Mouse (Mus musculus) hindbrain, embryonic 10.5 days (tissue): Measurements from ENCODE around the gene Kansl1. TPM values are rescaled to one million over a fixed set of nuclear protein-coding genes. Genes with fewer than 3 reads are reported as not detected.
"Not testable (repeated sequence)": the region's sequence is repeated elsewhere in the genome, so short reads cannot be mapped to it uniquely, and the experiment has no call there.

Source experiments
- DNase-seq: peaks from one replicate; pipeline ENCODE4 v3.0.0-alpha.2; 2017; ENCODE audit warnings: low spot score
- H3K27ac ChIP-seq: fragments of 300-500 bp; sonication (generic); 2 replicates; pipeline ENCODE4 v1.5.1; 2016; ENCODE audit warnings: mild to moderate bottlenecking, moderate library complexity
- H3K27me3 ChIP-seq: fragments of 300-500 bp; sonication (generic); 2 replicates; pipeline ENCODE4 v1.6.1; 2016; ENCODE audit warnings: mild to moderate bottlenecking; ENCODE audit not compliant: poor library complexity, insufficient read depth, severe bottlenecking
- H3K36me3 ChIP-seq: fragments of 300-500 bp; sonication (generic); 2 replicates; pipeline ENCODE4 v1.6.1; 2016; ENCODE audit warnings: mild to moderate bottlenecking, moderate library complexity
- H3K4me1 ChIP-seq: fragments of 300-500 bp; sonication (generic); replicated peaks from 2 replicates; pipeline ENCODE4 v1.6.1; 2016; ENCODE audit warnings: mild to moderate bottlenecking
- H3K4me3 ChIP-seq: fragments of 300-500 bp; sonication (generic); 2 replicates; pipeline ENCODE4 v1.5.1; 2016; ENCODE audit warnings: mild to moderate bottlenecking, moderate library complexity
- H3K9me3 ChIP-seq: fragments of 300-500 bp; sonication (generic); 2 replicates; pipeline ENCODE4 v1.6.1; 2016; ENCODE audit warnings: mild to moderate bottlenecking, moderate library complexity
- WGBS: fragments of 180-500 bp; shearing (Covaris S2); methylation state at CpG from one replicate; pipeline ENCODE4 v1.1.7; 2016; 5-methylcytosine and 5-hydroxymethylcytosine counted together
- polyA plus RNA-seq: library from polyadenylated mRNA; unstranded; fragments of >200 nt; fragmentation: Nextera tagmentation; extraction: Ambion mirVana; gene quantifications from 2 replicates; pipeline ENCODE4 v1.2.1, GENCODE M21; 2016

The Kansl1 gene
- polyA plus RNA-seq, 1 experiment from 2014 or later, result 28.9 TPM

DNA sequence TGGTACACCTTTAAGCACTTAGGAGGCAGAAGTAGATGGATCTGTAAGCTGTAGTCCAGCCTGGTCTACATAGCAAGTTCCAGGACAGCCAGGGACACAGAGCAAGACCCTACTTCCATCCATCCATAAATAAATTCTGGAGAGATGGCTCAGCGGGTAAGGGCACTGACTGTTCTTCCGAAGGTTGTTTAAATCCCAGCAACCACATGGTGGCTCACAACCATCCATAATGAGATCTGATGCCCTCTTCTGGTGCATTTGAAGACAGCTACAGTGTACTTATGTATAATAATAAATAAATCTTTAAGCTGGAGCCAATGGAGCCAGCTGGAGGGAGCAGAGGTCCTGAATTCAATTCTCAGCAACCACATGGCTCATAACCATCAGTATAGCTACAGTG is 20.2 kb downstream of the Kansl1 start:
- not testable (repeated sequence) for H3K4me3 ChIP-seq, H3K27ac ChIP-seq, H3K9me3 ChIP-seq, DNase-seq, H3K27me3 ChIP-seq, H3K4me1 ChIP-seq
- 66% methylated on average over 2 of the region's 2 CpGs for WGBS
- H3K36me3 ChIP-seq, result peaks cover 28% of the 10 kb centered on the region

DNA sequence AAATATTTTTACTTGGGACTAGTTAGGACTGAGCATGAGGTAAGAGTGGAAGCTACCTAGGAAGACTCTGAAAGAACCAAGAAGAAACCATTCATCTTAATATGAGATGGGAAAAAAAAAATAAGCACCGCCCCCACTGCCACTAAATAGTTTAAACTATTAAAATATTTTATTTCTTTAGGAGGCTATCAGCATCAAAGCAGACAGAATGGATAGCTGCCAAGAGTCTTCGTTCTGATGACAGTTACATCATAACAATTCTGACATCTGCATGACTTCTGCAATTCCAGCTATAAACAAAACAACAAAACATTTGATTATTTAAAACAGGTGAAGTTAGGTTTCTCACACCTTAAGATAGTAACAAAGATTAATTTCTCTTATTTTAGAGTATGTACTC is 23.1 kb downstream of the Kansl1 start:
- no peaks in the 10 kb centered on the region for H3K27me3 ChIP-seq
- no peaks in the 10 kb centered on the region for H3K9me3 ChIP-seq
- H3K36me3 ChIP-seq, result peaks cover 19% of the 10 kb centered on the region
- no peak for DNase-seq
- 97% methylated on average over 2 of the region's 2 CpGs for WGBS
- no peak overlapping the region for H3K4me3 ChIP-seq
- H3K4me1 ChIP-seq, result peaks cover 12% of the 10 kb centered on the region
- no peak overlapping the region for H3K27ac ChIP-seq

DNA sequence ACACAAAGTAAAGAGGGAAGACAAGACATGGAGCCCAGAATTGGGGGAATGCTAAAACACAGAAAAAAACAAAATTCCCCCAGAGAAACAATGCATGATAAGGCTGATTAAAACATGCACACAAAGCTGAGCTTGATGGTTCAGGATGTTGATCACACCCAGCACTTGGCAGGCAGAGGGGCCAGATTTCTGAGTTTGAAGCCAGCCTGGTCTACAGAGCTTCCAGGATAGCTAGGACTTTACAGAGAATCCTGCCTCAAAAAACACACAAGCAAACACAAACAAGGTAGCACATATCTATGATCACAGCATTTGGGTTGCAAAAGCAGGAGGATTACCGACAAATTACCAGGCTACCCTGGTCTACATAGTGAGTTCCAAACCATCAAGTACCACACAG is 23.6 kb downstream of the Kansl1 start:
- peaks cover 15% of the 10 kb centered on the region for H3K36me3 ChIP-seq
- no peak for DNase-seq
- no peak overlapping the region for H3K4me3 ChIP-seq
- no peaks in the 10 kb centered on the region for H3K9me3 ChIP-seq
- H3K27ac ChIP-seq, result no peak overlapping the region
- WGBS, result 87% methylated on average over 1 of the region's 1 CpGs
- peaks cover 12% of the 10 kb centered on the region for H3K4me1 ChIP-seq
- no peaks in the 10 kb centered on the region for H3K27me3 ChIP-seq

DNA sequence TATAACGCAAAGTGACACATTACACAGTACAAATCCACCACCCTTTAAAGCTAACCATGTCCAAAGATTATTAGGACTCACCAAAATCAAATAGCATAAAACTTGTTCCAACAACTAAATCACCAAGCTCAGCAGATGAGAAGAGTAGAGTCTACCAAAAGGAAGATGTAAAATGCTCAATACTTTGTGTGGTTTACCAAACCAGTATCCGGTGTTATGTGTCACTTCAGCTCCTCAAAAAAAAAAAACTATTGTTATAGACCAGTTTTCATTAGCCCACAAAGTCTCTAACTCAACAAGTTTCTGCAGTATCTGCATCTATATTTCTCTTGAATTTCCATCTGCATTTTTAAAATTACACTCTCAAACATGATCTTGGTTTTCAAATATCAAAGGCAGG is 25.3 kb downstream of the Kansl1 start:
- 50% methylated on average over 2 of the region's 2 CpGs for WGBS
- DNase-seq, result no peak
- Histone ChIP-seq H3K4me3 (peak overlapping the region; percentile 88), H3K27ac (peak overlapping the region; percentile 100; the same call in 1 of the 2 replicates), H3K36me3 (peaks cover 7% of the 10 kb centered on the region; the same call in 1 of the 2 replicates), H3K9me3 (no peaks in the 10 kb centered on the region), H3K27me3 (no peaks in the 10 kb centered on the region), H3K4me1 (peaks cover 29% of the 10 kb centered on the region)

DNA sequence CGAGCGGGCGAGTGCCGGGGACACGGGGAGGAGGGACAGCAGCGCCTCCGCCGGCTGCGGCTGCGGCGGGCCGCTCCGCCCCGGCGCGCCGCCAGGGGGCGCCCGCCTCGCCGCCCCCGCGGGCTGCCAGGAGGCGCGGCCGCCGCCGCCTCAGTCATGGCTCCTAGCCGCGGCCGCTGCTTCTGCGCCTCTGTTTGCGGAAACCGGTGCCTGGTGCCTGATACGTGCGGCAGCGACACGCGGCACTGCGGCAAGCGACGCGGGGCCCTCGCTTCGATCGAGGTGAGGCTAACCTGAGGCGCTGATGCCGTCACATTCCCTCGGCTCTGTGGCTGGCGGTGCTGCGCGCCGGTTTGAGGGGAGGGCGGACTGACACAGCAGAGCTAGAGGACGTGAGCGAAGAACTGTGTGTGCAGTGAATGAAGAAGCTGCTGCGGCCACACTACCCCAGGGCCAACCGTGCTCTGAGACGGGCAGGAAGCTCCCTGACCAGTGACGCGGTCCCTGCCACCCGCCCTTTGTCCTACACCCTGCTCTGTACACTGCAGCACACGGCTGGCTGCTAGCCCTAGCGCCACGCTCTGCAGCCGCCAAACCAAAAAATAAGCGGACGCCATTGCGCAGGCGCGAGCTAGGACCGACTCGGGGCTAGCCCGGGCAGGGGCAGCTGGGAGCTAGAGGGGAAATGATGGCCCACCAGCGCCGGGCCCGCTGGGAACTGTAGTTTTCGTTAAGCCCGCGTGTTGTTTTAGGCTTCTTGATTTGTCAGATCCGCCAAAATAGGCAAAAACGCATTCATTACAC is 26.1 kb downstream of the Kansl1 start:
- under 1% methylated on average over 82 of the region's 82 CpGs for WGBS
- Histone ChIP-seq H3K36me3 (peaks cover 7% of the 10 kb centered on the region; the same call in 1 of the 2 replicates), H3K27me3 (no peaks in the 10 kb centered on the region), H3K27ac (peak overlapping the region; percentile 100), H3K9me3 (no peaks in the 10 kb centered on the region), H3K4me3 (peak overlapping the region; percentile 88), H3K4me1 (peaks cover 34% of the 10 kb centered on the region)
- peak; percentile 96 for DNase-seq

DNA sequence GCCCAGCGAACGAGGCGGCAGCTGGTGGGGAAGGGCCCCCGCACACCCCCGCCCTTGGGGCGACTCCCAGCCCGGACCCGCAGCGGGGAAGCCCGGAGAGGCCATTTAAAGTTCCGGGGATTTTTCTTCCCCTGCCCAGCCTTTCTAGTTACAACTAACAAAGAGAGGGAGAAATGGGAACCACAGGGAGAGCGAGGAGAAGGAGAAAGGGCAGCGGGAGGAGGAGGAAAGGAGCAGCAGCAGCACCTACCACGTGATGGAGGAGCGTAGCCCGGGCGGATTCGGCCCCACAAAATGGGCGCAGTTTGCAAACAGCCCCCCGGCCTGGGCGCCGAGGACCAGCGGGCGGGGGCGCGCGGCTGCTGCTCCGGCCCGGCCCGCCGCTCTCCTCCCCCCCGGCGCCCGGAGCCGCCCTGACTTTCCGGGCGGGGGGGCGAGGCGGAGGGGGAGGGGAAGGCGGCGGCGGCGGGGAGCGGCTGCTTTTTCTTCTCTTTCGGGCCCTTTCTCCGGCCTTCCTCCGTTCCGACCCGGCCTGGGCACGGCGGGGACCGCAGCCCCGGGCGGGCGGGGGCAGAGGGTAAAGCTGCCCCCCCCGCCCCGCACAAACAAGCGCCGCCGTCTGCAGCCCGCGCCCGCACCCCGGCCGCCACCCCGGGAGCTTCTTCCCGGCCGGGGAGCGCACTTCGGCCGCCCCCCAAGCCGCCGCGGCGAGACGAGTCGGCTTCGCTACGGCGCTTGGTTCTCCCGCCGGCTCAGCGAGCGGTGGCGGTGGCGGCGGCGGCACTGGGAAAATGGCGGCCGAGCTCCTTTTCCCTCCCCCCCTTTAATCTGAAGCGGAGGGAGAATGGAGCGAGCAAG is 27.0 kb downstream of the Kansl1 start:
- peak; percentile 82 for DNase-seq

DNA sequence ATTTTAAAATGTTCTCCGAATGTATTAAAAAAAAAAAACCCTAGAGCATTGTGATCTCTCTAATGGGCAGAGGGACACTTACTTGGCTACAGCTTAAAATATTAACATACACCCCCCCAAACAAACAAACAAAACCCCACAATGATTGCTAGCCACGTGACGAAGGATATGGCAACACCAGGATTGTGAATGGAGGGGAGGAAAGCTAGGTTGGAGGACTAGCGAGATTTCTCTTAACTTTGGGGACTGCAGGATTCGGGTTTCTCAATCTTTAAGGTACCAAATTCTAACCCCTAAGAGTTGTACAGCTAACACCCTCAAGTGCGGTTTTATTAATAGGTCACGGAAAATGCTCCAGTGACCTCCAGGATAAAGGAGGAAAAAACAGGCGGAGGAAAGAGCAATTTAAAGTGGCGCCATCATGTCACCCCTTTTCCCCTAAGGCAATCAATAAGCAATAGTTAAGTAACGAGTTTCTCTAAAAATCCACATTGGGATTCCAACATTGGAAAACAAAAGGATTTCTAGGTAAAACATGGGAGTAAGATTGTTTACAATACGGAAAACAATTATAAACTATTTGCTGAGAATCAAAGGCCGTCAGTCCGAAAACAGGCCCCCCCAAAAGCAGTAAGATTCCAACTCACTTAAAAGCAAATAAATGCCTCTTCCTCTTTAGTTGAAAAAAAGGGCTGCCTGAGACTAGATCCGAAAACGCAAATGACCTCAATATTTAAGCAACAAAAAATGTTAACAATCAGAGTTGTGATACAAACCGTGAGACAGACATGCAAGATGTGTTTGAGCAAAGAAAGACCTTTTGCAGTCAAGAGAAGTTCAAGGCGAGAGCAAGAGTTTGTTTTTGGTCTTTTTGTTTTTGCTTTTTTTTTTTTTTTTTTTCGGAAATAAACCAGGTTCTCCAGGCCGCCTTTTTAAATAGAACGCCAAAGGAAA is 27.9 kb downstream of the Kansl1 start:
- DNase-seq, result peak; percentile 24
- peak overlapping the region; percentile 100 for H3K27ac ChIP-seq
- no peaks in the 10 kb centered on the region for H3K9me3 ChIP-seq
- H3K4me3 ChIP-seq, result peak overlapping the region; percentile 88
- peaks cover 34% of the 10 kb centered on the region for H3K4me1 ChIP-seq
- WGBS, result under 1% methylated on average over 20 of the region's 20 CpGs
- H3K27me3 ChIP-seq, result no peaks in the 10 kb centered on the region
- no peaks in the 10 kb centered on the region for H3K36me3 ChIP-seq

More for the DNA sequence above, 27.0 kb downstream of the Kansl1 start:
- under 1% methylated on average over 82 of the region's 92 CpGs for WGBS
- H3K9me3 ChIP-seq, result no peaks in the 10 kb centered on the region
- H3K36me3 ChIP-seq, result peaks cover under 1% of the 10 kb centered on the region; the same call in 1 of the 2 replicates
- no peaks in the 10 kb centered on the region for H3K27me3 ChIP-seq
- H3K27ac ChIP-seq, result peak overlapping the region; percentile 100
- H3K4me3 ChIP-seq, result peak overlapping the region; percentile 88
- H3K4me1 ChIP-seq, result peaks cover 34% of the 10 kb centered on the region

DNA sequence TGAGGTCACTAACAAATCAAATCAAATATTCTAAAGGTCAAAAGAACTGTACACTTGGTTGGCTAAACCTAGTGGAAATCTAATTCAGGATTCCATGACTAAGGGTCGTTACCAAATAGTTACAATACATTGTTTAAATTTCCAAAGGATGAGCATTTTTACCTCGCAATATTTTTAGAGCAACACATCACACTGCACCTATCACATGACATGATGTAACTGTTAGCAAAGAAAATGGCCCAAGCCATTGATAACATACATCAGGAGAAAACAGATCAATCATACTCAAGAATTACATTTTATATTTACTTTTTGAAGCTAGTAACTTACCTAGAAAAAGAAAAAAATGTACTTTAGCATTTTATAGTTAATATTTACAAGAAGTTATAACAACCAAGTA is 29.0 kb downstream of the Kansl1 start:
- Histone ChIP-seq H3K36me3 (no peaks in the 10 kb centered on the region), H3K9me3 (no peaks in the 10 kb centered on the region), H3K27ac (no peak overlapping the region), H3K4me3 (peak overlapping the region; percentile 88), H3K4me1 (peaks cover 34% of the 10 kb centered on the region), H3K27me3 (no peaks in the 10 kb centered on the region)
- 62% methylated on average over 2 of the region's 2 CpGs for WGBS
- no peak for DNase-seq

DNA sequence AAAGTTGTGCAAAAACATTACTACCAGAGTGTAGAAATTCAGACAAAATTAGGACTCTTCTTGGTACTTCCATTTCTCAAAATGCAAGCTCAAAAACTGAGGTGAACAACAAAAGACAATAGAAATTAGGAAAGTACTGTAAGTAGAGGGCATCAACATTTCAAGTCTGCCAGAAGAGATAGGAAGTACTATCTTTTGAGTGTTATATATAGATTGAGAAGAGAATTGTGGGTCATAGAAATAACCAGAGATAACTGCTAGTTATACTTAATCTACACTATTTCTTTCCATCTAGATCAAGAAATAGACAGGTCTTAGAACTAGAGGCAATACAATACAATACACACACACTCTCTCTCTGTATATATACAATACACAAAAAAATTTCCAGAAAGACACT is 30.2 kb downstream of the Kansl1 start:
- no peak overlapping the region for H3K27ac ChIP-seq
- peaks cover 3% of the 10 kb centered on the region; the same call in 1 of the 2 replicates for H3K36me3 ChIP-seq
- no peak for DNase-seq
- 0 out of 2 replicates have a peak overlapping the region, but pooled peaks have one; percentile 9 for H3K4me3 ChIP-seq
- H3K9me3 ChIP-seq, result no peaks in the 10 kb centered on the region
- peaks cover 28% of the 10 kb centered on the region for H3K4me1 ChIP-seq
- no peaks in the 10 kb centered on the region for H3K27me3 ChIP-seq

DNA sequence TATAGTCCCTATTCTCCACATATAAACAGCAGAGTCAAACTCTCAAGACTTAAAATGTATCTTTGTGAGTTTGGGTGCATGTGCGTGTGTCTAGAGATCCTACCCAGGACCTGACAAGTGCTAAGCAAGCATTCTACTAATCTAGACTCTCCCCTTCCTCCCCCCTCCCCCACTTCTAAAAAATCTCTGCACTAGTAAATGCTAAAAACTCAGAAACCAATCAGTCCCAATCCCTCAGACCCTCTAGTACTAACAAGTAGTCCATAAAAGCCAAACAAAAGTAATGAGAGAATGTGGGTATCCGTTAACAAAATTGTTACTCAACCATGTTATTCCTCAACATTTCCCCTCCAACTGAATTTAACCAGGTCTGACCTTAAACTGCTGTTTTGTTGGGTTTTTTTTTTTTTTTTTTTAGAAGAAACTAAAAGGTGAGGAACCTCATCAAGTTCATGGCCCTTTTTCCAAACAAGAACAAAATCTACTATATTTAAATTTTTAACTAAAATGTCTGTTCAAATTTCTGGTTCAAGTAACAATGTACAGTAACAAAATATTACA is 32.2 kb downstream of the Kansl1 start:
- DNase-seq, result no peak
- H3K4me3 ChIP-seq, result no peak overlapping the region
- no peaks in the 10 kb centered on the region for H3K9me3 ChIP-seq
- 89% methylated on average over 2 of the region's 2 CpGs for WGBS
- peaks cover 22% of the 10 kb centered on the region for H3K4me1 ChIP-seq
- H3K27me3 ChIP-seq, result no peaks in the 10 kb centered on the region
- no peak overlapping the region for H3K27ac ChIP-seq
- peaks cover 3% of the 10 kb centered on the region; the same call in 1 of the 2 replicates for H3K36me3 ChIP-seq

DNA sequence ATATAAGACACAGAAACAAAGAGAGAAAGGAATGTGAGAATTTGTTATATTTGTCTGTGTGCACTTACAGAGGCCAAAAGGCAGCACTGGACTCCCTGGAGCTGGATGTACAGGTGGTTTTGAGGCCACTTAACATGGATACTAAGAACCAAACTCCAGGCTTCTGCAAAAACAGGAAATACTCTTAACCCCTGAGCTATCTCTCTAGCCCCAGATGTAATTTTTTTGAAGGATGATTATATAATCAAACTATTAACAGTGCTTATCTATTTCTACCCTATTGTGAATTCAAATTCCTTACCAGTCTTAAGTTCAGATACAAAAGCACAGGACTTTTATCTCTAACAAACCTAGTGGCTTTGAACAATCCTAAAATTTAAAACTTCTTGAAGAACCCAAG is 32.9 kb downstream of the Kansl1 start:
- peaks cover 22% of the 10 kb centered on the region for H3K4me1 ChIP-seq
- no peaks in the 10 kb centered on the region for H3K27me3 ChIP-seq
- no peak overlapping the region for H3K4me3 ChIP-seq
- H3K9me3 ChIP-seq, result no peaks in the 10 kb centered on the region
- DNase-seq, result no peak
- no peak overlapping the region for H3K27ac ChIP-seq
- H3K36me3 ChIP-seq, result peaks cover 7% of the 10 kb centered on the region; the same call in 1 of the 2 replicates

DNA sequence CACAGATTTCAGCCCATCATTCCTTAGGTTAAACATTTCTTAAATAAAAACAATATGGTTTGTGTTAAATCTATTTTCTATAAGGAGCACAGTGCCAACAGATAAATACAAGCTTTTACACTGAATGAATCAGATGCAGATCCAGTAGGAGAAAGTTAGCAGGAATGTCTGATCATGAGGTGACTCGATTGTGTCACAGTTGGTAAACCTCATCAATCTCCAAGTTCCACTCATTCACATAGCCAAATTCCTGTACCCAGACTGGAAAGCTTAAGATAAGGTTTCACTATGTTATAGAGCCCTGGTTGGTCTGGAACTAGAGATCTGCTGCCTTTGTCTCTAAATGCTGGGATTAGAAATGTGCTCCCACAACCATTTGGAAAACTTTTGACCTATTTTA is 33.5 kb downstream of the Kansl1 start:
- no peak for DNase-seq
- no peaks in the 10 kb centered on the region for H3K27me3 ChIP-seq
- peaks cover 22% of the 10 kb centered on the region for H3K4me1 ChIP-seq
- H3K4me3 ChIP-seq, result no peak overlapping the region
- no peak overlapping the region for H3K27ac ChIP-seq
- H3K36me3 ChIP-seq, result peaks cover 13% of the 10 kb centered on the region; the same call in 1 of the 2 replicates
- H3K9me3 ChIP-seq, result no peaks in the 10 kb centered on the region
- 82% methylated on average over 1 of the region's 1 CpGs for WGBS
